Mouse (Mus musculus): ENCODE data around the gene Tbx4.

The Tbx4 gene

DNA sequence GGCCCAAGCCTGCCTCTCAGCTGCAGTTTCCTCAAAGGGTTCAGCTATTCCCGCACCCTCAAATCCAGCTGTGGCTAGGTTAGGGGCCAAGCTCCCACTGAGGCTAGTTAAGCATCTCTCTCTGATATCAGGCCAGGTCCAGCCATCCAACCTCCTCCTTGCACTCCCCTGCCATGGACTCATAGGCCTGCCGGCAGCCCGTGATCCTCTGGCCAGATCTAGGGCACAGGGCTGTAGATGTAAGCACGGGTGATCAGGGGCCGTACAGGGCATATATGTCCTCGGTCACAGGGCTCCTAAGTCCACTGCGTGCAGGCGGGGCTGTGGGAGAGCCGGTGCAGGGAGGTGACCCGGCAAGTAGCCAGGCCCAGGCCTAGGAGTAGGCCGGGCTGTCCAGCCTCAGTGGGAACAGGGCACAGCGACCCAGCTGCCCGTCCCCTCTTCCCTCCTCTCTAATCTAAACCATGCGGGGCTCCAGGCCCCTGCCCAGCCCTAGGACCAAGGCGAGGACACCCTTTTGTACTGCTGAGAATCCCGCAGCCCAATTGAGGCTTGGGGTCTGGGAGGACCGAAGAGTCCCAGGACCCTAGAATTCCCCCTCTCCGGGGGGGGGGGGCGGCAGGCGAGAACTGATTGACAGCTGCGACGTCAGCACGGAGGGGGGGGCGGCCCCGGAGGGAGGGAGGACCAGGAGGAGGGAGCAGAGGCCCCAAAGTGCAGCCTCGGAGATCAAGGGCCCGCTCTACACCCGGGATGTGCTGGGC is at the start of gene Tbx4:
Gene Tbx4 (plus strand): TSS at position 758 of the 764 bp plus-strand sequence.
- no peak for DNase-seq (ENCODE audit: extremely low read depth, low read depth, low spot score)

- no peak for DNase-seq (ENCODE audit: extremely low read depth, low read depth, low spot score)
Measured at GRCm38 (mm10) chr11:85836523-85837290, 49.5 kb upstream of the Tbx4 start.

- no peak for DNase-seq (ENCODE audit: extremely low read depth, low read depth, low spot score)
Measured at GRCm38 (mm10) chr11:85837291-85837647, 49.0 kb upstream of the Tbx4 start.

- no peak for DNase-seq (ENCODE audit: extremely low read depth, low read depth, low spot score)
Measured at GRCm38 (mm10) chr11:85837648-85838423, 48.4 kb upstream of the Tbx4 start.

- DNase-seq (ENCODE audit: extremely low read depth, low read depth, low spot score) = no peak
Measured at GRCm38 (mm10) chr11:85838424-85839257, 47.6 kb upstream of the Tbx4 start.

GRCm38 (mm10) chr11:85839258-85840030 is 46.8 kb upstream of the Tbx4 start:
- DNase-seq (ENCODE audit: extremely low read depth, low read depth, low spot score) = no peak

GRCm38 (mm10) chr11:85840031-85840802 is 46.0 kb upstream of the Tbx4 start:
- no peak for DNase-seq (ENCODE audit: extremely low read depth, low read depth, low spot score)

DNA sequence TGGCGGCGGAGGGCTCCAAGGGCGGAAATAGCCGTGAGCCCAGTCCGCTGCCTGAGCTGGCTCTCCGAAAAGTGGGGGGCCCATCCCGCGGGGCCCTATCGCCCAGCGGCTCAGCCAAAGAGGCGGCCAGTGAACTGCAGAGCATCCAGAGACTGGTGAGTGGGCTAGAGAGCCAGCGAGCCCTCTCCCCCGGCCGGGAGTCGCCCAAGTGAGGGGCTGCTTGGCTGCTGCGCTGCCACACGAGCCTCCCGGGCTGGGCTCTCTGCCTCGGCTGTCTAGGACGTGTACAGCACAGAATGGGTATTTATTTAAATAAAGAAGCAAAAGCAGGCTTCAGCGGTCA is 45.4 kb upstream of the Tbx4 start:
- no peak for DNase-seq (ENCODE audit: extremely low read depth, low read depth, low spot score)

- DNase-seq (ENCODE audit: extremely low read depth, low read depth, low spot score) = no peak
Measured at GRCm38 (mm10) chr11:85841211-85841681, 45.0 kb upstream of the Tbx4 start.

- no peak for DNase-seq (ENCODE audit: extremely low read depth, low read depth, low spot score)
Measured at GRCm38 (mm10) chr11:85841980-85842379, 44.2 kb upstream of the Tbx4 start.

GRCm38 (mm10) chr11:85842596-85843346 is 43.5 kb upstream of the Tbx4 start:
- no peak for DNase-seq (ENCODE audit: extremely low read depth, low read depth, low spot score)

DNA sequence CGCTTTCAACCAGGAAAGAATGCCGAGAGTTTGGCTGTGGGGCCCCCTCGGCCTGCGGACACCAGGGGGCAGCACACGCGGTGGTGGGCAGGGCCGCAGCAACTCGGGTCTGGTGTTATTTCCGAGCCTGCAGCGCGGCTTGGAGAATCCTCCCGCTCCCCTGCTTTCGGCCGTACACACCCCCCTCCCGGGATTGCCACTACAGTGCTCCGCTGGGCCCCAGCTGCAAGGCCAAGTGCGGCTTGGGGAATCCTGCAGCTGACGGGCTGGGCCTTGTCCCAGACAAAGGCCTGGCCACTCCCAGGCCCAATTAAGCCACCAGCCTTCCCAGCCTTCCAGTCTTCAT is 42.9 kb upstream of the Tbx4 start:
- DNase-seq (ENCODE audit: extremely low read depth, low read depth, low spot score) = no peak

DNA sequence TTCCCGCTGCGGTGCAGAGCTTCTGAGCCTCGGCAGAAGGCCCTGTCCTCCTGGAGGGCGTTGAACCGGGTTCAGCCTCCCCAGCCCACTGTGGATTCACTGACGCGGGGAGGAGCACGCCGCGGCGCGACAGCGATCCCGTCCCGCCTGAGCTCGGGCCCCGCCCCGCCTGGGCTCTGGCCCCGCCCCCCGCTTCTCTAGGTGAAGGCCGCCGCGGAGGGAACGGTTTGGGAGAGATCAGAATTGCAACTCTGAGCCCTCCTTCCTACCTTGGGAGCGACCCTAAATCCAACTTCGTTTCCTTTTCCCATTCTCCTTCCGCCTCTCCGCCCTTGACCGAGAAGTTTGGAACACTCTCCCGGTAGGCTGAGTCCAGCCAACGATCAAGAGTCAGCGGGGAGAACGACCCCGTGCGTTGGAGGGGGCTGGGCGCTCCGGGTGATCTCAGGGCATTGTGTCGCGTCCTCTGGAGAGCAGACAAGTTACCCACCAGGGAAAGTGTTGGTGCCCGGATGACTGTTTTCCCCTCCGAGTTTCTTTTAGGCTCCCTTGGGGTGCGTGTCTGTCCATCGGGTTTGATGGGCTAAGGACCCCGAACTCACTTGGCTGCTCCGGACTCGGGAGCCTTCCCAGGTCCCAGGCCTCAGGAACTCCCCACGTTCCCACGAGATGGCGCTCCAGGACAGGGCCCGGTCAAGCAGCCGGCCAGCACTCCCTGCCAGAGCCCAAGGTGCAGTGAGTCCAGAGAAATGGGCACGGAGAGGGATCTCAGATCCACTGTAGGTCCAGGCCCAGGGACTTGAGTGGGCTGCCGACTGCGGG is 41.9 kb upstream of the Tbx4 start:
- no peak for DNase-seq (ENCODE audit: extremely low read depth, low read depth, low spot score)

- no peak for DNase-seq (ENCODE audit: extremely low read depth, low read depth, low spot score)
Measured at GRCm38 (mm10) chr11:85844971-85845370, 41.3 kb upstream of the Tbx4 start.

GRCm38 (mm10) chr11:85845921-85846320 is 40.3 kb upstream of the Tbx4 start:
- no peak for DNase-seq (ENCODE audit: extremely low read depth, low read depth, low spot score)

GRCm38 (mm10) chr11:85846509-85846908 is 39.7 kb upstream of the Tbx4 start:
- no peak for DNase-seq (ENCODE audit: extremely low read depth, low read depth, low spot score)

GRCm38 (mm10) chr11:85849037-85849436 is 37.2 kb upstream of the Tbx4 start:
- no peak for DNase-seq (ENCODE audit: extremely low read depth, low read depth, low spot score)

- DNase-seq (ENCODE audit: extremely low read depth, low read depth, low spot score) = no peak
Measured at GRCm38 (mm10) chr11:85850233-85850632, 36.0 kb upstream of the Tbx4 start, which contains the start of gene Gm11444. TSS of gene Gm11444 (minus strand) at chr11:85850333.
